Mouse (Mus musculus): Measurements from ENCODE around the gene Vkorc1. TPM values are rescaled to one million over a fixed set of nuclear protein-coding genes. Genes with fewer than 3 reads are reported as not detected.

The Vkorc1 gene
- total RNA-seq, 1 experiment = 88.5 TPM

DNA sequence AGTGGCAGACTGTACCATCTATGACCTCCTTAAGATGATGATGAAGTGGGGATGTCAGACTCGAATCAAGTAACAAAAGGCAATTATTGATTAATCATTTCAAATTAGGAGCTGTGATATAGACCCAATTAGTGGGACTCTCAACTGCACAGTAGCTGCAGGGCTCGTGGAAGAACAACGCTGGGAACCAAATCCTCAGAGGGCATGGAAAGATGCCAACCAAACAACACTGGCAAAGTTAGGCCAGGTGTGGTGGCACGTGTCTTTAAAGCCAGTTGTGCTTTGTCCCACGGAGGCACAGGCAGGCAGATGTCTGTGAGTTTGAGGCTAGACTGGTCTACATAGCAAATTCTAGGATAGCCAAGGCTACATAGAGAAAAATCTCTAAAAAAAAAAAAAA, 35.2 kb upstream of the Vkorc1 start:
- no peak overlapping the region for H3K9ac ChIP-seq (ENCODE audit: insufficient read depth, low read depth, low read length, poor library complexity, severe bottlenecking)
- no peak overlapping the region for H3K27ac ChIP-seq (ENCODE audit: insufficient read depth, low read depth, low read length, poor library complexity, severe bottlenecking)
- H3K4me1 ChIP-seq (ENCODE audit: control insufficient read depth in 2 of 2, insufficient read depth in 2 of 2, low read length in 2 of 2, poor library complexity in 1 of 2) = peaks cover 15 to 50% of the 10 kb centered on the region in 2 experiments; a peak in 3 of 4 replicates
- no peaks in the 10 kb centered on the region for H3K9me3 ChIP-seq (ENCODE audit: control insufficient read depth, insufficient read depth, low read depth, low read length)
- H3K4me3 ChIP-seq (ENCODE audit: insufficient read depth in 1 of 2, low read depth in 1 of 2, low read length in 2 of 2, poor library complexity in 1 of 2, severe bottlenecking in 1 of 2) = no peak overlapping the region
- peaks cover 19% of the 10 kb centered on the region; the same call in 1 of the 2 replicates for H3K36me3 ChIP-seq (ENCODE audit: control insufficient read depth, insufficient read depth, low read length, poor library complexity, severe bottlenecking)
- TF ChIP-seq CHD2 (IDR thresholded peaks at IDR 0.05; ENCODE audit: low read depth, low read length) (no peak), ZC3H11A (IDR thresholded peaks at IDR 0.05; ENCODE audit: borderline replicate concordance, low read depth, low read length) (no peak)
- no peak for DNase-seq (ENCODE audit: low read depth, low spot score)
- in situ Hi-C loops (cut with MboI; ENCODE audit: low sequenced_read_pairs in 2 of 2, unreplicated experiment in 2 of 2) = no loop called here

DNA sequence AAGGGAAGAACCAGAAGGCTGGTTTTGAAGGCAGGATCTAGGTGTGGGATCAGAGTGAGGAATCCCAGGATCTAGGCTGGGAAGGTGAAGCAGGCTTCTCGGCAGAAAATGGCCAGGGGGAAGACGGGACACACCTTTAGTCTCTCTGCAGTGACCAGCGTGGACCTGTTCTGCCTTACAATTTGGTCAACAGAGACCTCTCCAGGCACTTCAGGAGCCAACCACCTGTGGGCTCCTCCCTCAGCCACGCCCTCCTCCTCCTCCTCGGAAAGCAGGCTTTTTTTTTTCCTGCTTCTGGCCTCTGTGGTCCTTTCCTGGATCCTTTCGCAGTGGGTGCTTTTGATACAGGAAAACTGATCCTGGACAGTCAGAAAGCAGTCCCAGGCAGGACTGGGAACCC, 34.5 kb upstream of the Vkorc1 start, which contains the start of gene Prss8:
Gene Prss8, minus strand, starts transcription at position 182 of the 400 bp plus-strand sequence.
- Histone ChIP-seq H3K4me3 (ENCODE audit: insufficient read depth in 1 of 2, low read depth in 1 of 2, low read length in 2 of 2, poor library complexity in 1 of 2, severe bottlenecking in 1 of 2) (peak within 1 kb of the TSS; percentile 60), H3K9ac (ENCODE audit: insufficient read depth, low read depth, low read length, poor library complexity, severe bottlenecking) (peak within 1 kb of the TSS; percentile 68), H3K9me3 (ENCODE audit: control insufficient read depth, insufficient read depth, low read depth, low read length) (no peaks in the 10 kb centered on the region), H3K4me1 (ENCODE audit: control insufficient read depth in 2 of 2, insufficient read depth in 2 of 2, low read length in 2 of 2, poor library complexity in 1 of 2) (peaks cover 15 to 52% of the 10 kb centered on the region in 2 experiments; a peak in 3 of 4 replicates), H3K36me3 (ENCODE audit: control insufficient read depth, insufficient read depth, low read length, poor library complexity, severe bottlenecking) (peaks cover 25% of the 10 kb centered on the region; the same call in 1 of the 2 replicates), H3K27ac (ENCODE audit: insufficient read depth, low read depth, low read length, poor library complexity, severe bottlenecking) (peak within 1 kb of the TSS; percentile 14; the same call in 1 of the 2 replicates)
- TF ChIP-seq CHD2 (IDR thresholded peaks at IDR 0.05; ENCODE audit: low read depth, low read length) (no peak), ZNF384 (IDR thresholded peaks at IDR 0.05; ENCODE audit: low read depth, low read length) (peak; percentile 55; the same call in 1 of the 2 replicates)
- DNase-seq (ENCODE audit: low read depth, low spot score) = no peak
- in situ Hi-C loops (cut with MboI; ENCODE audit: low sequenced_read_pairs in 2 of 2, unreplicated experiment in 2 of 2) = no loop called here

DNA sequence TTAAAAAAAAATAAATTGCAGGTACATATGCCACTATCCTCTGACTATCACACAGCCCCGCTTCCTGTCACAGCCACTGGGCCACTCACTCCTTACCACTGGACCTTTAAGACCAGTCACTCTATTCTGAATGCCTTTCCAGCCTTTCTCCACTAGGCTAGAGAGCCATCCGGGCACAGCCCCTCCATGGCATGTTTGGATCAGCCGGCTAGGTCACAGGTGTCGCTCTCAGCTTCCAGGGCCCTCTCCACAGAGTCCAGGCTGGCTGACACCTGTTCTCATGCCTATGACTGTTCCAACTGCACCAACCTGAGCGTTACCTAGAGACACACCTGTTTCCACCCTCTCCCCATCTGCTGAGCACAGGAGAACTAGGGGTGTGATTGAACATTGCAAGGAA, 33.2 kb upstream of the Vkorc1 start:
- Histone ChIP-seq H3K27ac (ENCODE audit: insufficient read depth, low read depth, low read length, poor library complexity, severe bottlenecking) (no peak overlapping the region), H3K4me3 (ENCODE audit: insufficient read depth in 1 of 2, low read depth in 1 of 2, low read length in 2 of 2, poor library complexity in 1 of 2, severe bottlenecking in 1 of 2) (0 out of 4 replicates have a peak overlapping the region, but pooled peaks have one; percentile 60), H3K4me1 (ENCODE audit: control insufficient read depth in 2 of 2, insufficient read depth in 2 of 2, low read length in 2 of 2, poor library complexity in 1 of 2) (peaks cover 12 to 46% of the 10 kb centered on the region in 2 experiments; a peak in 3 of 4 replicates), H3K9me3 (ENCODE audit: control insufficient read depth, insufficient read depth, low read depth, low read length) (peaks cover 2% of the 10 kb centered on the region; the same call in 1 of the 2 replicates), H3K9ac (ENCODE audit: insufficient read depth, low read depth, low read length, poor library complexity, severe bottlenecking) (no peak overlapping the region), H3K36me3 (ENCODE audit: control insufficient read depth, insufficient read depth, low read length, poor library complexity, severe bottlenecking) (peaks cover 34% of the 10 kb centered on the region; the same call in 1 of the 2 replicates)
- DNase-seq (ENCODE audit: low read depth, low spot score) = no peak
- in situ Hi-C loops (cut with MboI; ENCODE audit: low sequenced_read_pairs in 2 of 2, unreplicated experiment in 2 of 2) = no loop called here
- TF ChIP-seq HCFC1 (IDR thresholded peaks at IDR 0.05; ENCODE audit: borderline replicate concordance, insufficient read depth, low read length) (no peak), CHD2 (IDR thresholded peaks at IDR 0.05; ENCODE audit: low read depth, low read length) (no peak), MAFK (IDR thresholded peaks at IDR 0.05; ENCODE audit: insufficient read depth, low read depth, low read length) (no peak), ZC3H11A (IDR thresholded peaks at IDR 0.05; ENCODE audit: borderline replicate concordance, low read depth, low read length) (no peak), ZNF384 (IDR thresholded peaks at IDR 0.05; ENCODE audit: low read depth, low read length) (no peak)

DNA sequence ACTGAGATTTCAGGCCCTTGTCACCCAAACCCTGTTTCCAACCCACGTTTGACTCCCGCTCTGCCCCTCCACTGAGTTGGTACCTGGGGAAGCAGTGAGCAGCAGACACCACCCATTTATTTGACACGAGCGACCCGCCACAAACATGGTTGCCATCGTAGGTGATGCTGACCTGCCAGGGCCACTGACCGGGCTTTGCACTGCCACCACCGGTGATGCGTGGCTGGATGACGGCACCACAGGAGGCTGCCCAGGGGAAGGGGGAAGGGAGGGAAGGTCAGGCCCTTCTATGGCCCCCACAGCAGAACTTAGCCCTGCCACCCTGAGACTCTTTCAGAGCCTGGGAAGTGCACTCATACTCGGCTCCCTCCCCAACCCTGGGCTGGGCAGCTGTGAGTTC, 32.3 kb upstream of the Vkorc1 start:
- in situ Hi-C loops (cut with MboI; ENCODE audit: low sequenced_read_pairs in 2 of 2, unreplicated experiment in 2 of 2) = no loop called here
- Histone ChIP-seq H3K9ac (ENCODE audit: insufficient read depth, low read depth, low read length, poor library complexity, severe bottlenecking) (no peak overlapping the region), H3K4me3 (ENCODE audit: insufficient read depth in 1 of 2, low read depth in 1 of 2, low read length in 2 of 2, poor library complexity in 1 of 2, severe bottlenecking in 1 of 2) (no peak overlapping the region), H3K27ac (ENCODE audit: insufficient read depth, low read depth, low read length, poor library complexity, severe bottlenecking) (no peak overlapping the region), H3K9me3 (ENCODE audit: control insufficient read depth, insufficient read depth, low read depth, low read length) (peaks cover 5% of the 10 kb centered on the region), H3K36me3 (ENCODE audit: control insufficient read depth, insufficient read depth, low read length, poor library complexity, severe bottlenecking) (peaks cover 42% of the 10 kb centered on the region; the same call in 1 of the 2 replicates), H3K4me1 (ENCODE audit: control insufficient read depth in 2 of 2, insufficient read depth in 2 of 2, low read length in 2 of 2, poor library complexity in 1 of 2) (peaks cover 7 to 38% of the 10 kb centered on the region in 2 experiments; a peak in 3 of 4 replicates)
- no peak for DNase-seq (ENCODE audit: low read depth, low spot score)
- TF ChIP-seq ZC3H11A (IDR thresholded peaks at IDR 0.05; ENCODE audit: borderline replicate concordance, low read depth, low read length) (no peak), MAFK (IDR thresholded peaks at IDR 0.05; ENCODE audit: insufficient read depth, low read depth, low read length) (no peak), ZNF384 (IDR thresholded peaks at IDR 0.05; ENCODE audit: low read depth, low read length) (no peak), CHD2 (IDR thresholded peaks at IDR 0.05; ENCODE audit: low read depth, low read length) (no peak)

DNA sequence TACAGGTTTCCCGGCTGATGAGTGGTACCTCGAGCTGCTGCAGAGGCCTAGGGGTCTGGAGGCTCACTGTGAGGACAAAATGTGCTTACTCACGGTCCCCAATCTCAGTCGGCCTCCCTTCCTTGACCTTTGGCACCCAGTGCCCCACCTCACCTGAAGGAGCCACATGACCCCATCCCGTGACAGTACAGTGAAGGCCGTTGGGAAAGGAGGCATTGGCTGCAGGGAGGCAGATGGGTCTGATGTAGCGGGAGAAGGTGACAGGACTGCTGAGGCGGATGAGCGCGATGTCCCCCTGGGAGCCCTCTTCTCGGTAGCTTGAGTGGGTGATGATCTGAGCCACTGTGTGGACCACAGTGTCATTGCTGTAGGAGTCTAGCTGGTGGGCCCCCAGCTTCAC, 31.4 kb upstream of the Vkorc1 start:
- Histone ChIP-seq H3K36me3 (ENCODE audit: control insufficient read depth, insufficient read depth, low read length, poor library complexity, severe bottlenecking) (peaks cover 50% of the 10 kb centered on the region), H3K9me3 (ENCODE audit: control insufficient read depth, insufficient read depth, low read depth, low read length) (peaks cover 5% of the 10 kb centered on the region), H3K27ac (ENCODE audit: insufficient read depth, low read depth, low read length, poor library complexity, severe bottlenecking) (no peak overlapping the region), H3K4me1 (ENCODE audit: control insufficient read depth in 2 of 2, insufficient read depth in 2 of 2, low read length in 2 of 2, poor library complexity in 1 of 2) (peaks cover 5 to 34% of the 10 kb centered on the region in 2 experiments; a peak in 3 of 4 replicates), H3K9ac (ENCODE audit: insufficient read depth, low read depth, low read length, poor library complexity, severe bottlenecking) (no peak overlapping the region), H3K4me3 (ENCODE audit: insufficient read depth in 1 of 2, low read depth in 1 of 2, low read length in 2 of 2, poor library complexity in 1 of 2, severe bottlenecking in 1 of 2) (no peak overlapping the region)
- DNase-seq (ENCODE audit: low read depth, low spot score) = no peak
- in situ Hi-C loops (cut with MboI; ENCODE audit: low sequenced_read_pairs in 2 of 2, unreplicated experiment in 2 of 2) = no loop called here
- no peak for TF ChIP-seq ZNF384 (IDR thresholded peaks at IDR 0.05; ENCODE audit: low read depth, low read length)
- no peak for TF ChIP-seq CHD2 (IDR thresholded peaks at IDR 0.05; ENCODE audit: low read depth, low read length)
- no peak for TF ChIP-seq MAFK (IDR thresholded peaks at IDR 0.05; ENCODE audit: insufficient read depth, low read depth, low read length)
- no peak for TF ChIP-seq HCFC1 (IDR thresholded peaks at IDR 0.05; ENCODE audit: borderline replicate concordance, insufficient read depth, low read length)
- no peak for TF ChIP-seq ZC3H11A (IDR thresholded peaks at IDR 0.05; ENCODE audit: borderline replicate concordance, low read depth, low read length)
